Mouse (Mus musculus): Measurements from ENCODE around the gene Rabgap1l. TPM values are rescaled to one million over a fixed set of nuclear protein-coding genes. Genes with fewer than 3 reads are reported as not detected.

The Rabgap1l gene
- polyA plus RNA-seq, 1 experiment from 2014 or later: 41.7 TPM

DNA sequence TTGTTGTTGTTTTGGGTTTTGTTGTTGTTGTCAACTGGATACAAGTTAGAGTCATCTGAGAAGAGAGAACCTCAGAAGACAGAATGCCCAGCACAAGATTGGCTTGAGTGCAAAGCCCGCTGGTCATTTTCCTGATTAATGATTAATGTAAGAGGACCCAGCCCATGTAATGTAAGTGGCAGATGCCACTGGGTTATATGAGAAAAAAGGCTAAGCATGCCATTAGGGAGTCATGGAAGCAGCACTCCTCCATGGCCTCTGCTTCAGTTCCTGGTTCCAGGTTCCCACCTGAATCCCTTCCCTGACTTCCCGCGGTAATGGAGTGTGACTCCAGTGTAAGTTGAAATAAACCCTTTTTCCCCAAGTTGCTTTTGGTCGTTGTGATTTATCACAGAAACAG is 480.4 kb downstream of the Rabgap1l start:
- H3K36me3 ChIP-seq (replicated peaks; ENCODE audit: control insufficient read depth, insufficient read depth): no peaks in the 10 kb centered on the region
- H3K9me3 ChIP-seq (ENCODE audit: control insufficient read depth, low read length): no peaks in the 10 kb centered on the region
- no peak overlapping the region for H3K9ac ChIP-seq
- WGBS: 90% methylated on average over 4 of the region's 4 CpGs
- ATAC-seq (ENCODE audit: low FRiP score) (no peak), DNase-seq (ENCODE audit: low spot score) (no peak)
- no peak overlapping the region for H3K27ac ChIP-seq
- no peak overlapping the region for H3K4me3 ChIP-seq (replicated peaks; ENCODE audit: low read length)
- H3K4me2 ChIP-seq (replicated peaks): no peak overlapping the region
- H3K4me1 ChIP-seq (replicated peaks; ENCODE audit: control insufficient read depth, insufficient read depth, low read length): no peaks in the 10 kb centered on the region
- no peaks in the 10 kb centered on the region for H3K27me3 ChIP-seq (ENCODE audit: control insufficient read depth, insufficient read depth, low read length)

DNA sequence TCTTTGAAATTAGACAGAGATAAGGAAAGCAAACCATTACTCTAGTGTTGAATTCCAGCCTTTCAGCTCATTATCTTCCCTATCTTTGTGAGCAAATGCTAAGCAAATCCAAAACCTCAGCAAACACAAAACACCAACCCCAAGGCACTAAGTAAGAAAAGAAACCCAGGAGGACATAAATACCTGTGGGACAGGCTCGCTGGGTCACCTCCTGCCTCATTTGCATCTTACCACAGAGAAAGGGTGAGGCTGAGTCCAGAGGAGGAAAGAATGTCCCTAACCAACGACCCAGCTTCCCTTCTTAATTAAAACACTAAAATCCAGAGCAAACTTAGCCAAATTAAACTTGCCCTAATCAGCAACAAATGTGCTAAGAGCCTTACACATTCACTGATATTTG is 481.1 kb downstream of the Rabgap1l start:
- Histone ChIP-seq H3K4me3 (replicated peaks; ENCODE audit: low read length) (no peak overlapping the region), H3K9ac (no peak overlapping the region), H3K27me3 (ENCODE audit: control insufficient read depth, insufficient read depth, low read length) (no peaks in the 10 kb centered on the region), H3K27ac (no peak overlapping the region), H3K4me2 (replicated peaks) (no peak overlapping the region), H3K9me3 (ENCODE audit: control insufficient read depth, low read length) (no peaks in the 10 kb centered on the region), H3K36me3 (replicated peaks; ENCODE audit: control insufficient read depth, insufficient read depth) (no peaks in the 10 kb centered on the region), H3K4me1 (replicated peaks; ENCODE audit: control insufficient read depth, insufficient read depth, low read length) (no peaks in the 10 kb centered on the region)
- ATAC-seq (ENCODE audit: low FRiP score) (no peak), DNase-seq (ENCODE audit: low spot score) (no peak)
- WGBS: 21% methylated on average over 2 of the region's 2 CpGs

DNA sequence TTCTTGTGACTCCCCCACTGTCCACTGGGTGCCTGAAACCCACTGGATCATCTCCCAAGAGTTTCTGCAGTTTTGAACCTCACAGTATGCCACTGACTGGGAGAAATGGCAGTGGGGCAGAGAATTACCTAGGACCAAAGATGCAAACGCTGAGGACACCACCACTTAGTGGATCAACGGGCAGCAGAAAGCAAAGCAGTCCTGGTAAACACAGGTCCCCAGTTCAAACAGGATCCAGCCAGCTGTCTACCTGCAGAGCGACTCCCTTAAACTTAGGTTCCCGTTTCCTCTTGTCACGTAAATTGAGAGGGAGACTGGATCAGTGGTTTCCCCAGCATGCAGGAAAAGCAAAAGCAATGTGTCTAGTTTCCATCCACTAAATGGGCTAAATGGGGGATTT is 483.1 kb downstream of the Rabgap1l start:
- ATAC-seq (ENCODE audit: low FRiP score): no peak
- Histone ChIP-seq H3K9me3 (ENCODE audit: control insufficient read depth, low read length) (no peaks in the 10 kb centered on the region), H3K4me3 (replicated peaks; ENCODE audit: low read length) (no peak overlapping the region), H3K4me2 (replicated peaks) (no peak overlapping the region), H3K27ac (no peak overlapping the region), H3K36me3 (replicated peaks; ENCODE audit: control insufficient read depth, insufficient read depth) (no peaks in the 10 kb centered on the region), H3K4me1 (replicated peaks; ENCODE audit: control insufficient read depth, insufficient read depth, low read length) (no peaks in the 10 kb centered on the region), H3K9ac (no peak overlapping the region), H3K27me3 (ENCODE audit: control insufficient read depth, insufficient read depth, low read length) (no peaks in the 10 kb centered on the region)
- WGBS: 56% methylated on average over 5 of the region's 5 CpGs
- DNase-seq (ENCODE audit: low spot score): no peak

DNA sequence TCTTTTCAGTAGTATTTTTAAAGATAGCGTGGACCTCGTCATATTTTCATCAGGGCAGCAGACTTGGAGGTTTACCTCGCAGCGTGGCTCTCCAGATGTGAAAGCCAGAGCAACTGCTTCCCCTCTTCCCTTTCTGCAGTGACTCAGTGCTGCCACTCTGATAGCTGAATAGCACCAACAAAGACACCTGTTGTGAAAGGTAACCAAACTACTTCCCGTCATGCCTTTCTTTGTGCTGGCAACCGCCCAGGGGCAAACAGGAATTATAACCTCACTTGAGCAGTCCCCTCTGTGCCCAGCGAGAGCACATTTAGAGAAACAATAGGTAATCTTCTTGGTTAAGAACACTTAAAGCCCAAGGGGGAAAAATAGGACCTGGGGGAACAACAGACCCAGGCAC is 484.0 kb downstream of the Rabgap1l start:
- Histone ChIP-seq H3K4me2 (replicated peaks) (no peak overlapping the region), H3K4me3 (replicated peaks; ENCODE audit: low read length) (no peak overlapping the region), H3K4me1 (replicated peaks; ENCODE audit: control insufficient read depth, insufficient read depth, low read length) (no peaks in the 10 kb centered on the region), H3K9ac (no peak overlapping the region), H3K27ac (no peak overlapping the region), H3K9me3 (ENCODE audit: control insufficient read depth, low read length) (no peaks in the 10 kb centered on the region), H3K27me3 (ENCODE audit: control insufficient read depth, insufficient read depth, low read length) (no peaks in the 10 kb centered on the region), H3K36me3 (replicated peaks; ENCODE audit: control insufficient read depth, insufficient read depth) (no peaks in the 10 kb centered on the region)
- DNase-seq (ENCODE audit: low spot score) (no peak), ATAC-seq (ENCODE audit: low FRiP score) (no peak)
- WGBS: 24% methylated on average over 7 of the region's 7 CpGs

GRCm38 (mm10) chr1:160308498-160308897 is 484.5 kb downstream of the Rabgap1l start:
- H3K27me3 ChIP-seq (ENCODE audit: control insufficient read depth, insufficient read depth, low read length): no peaks in the 10 kb centered on the region
- no peak for DNase-seq (ENCODE audit: low spot score)
- no peak overlapping the region for H3K27ac ChIP-seq
- H3K36me3 ChIP-seq (replicated peaks; ENCODE audit: control insufficient read depth, insufficient read depth): no peaks in the 10 kb centered on the region
- no peaks in the 10 kb centered on the region for H3K4me1 ChIP-seq (replicated peaks; ENCODE audit: control insufficient read depth, insufficient read depth, low read length)
- H3K9ac ChIP-seq: no peak overlapping the region
- no peaks in the 10 kb centered on the region for H3K9me3 ChIP-seq (ENCODE audit: control insufficient read depth, low read length)
- no peak overlapping the region for H3K4me2 ChIP-seq (replicated peaks)
- 80% methylated on average over 7 of the region's 7 CpGs for WGBS
- ATAC-seq (ENCODE audit: low FRiP score): no peak
- no peak overlapping the region for H3K4me3 ChIP-seq (replicated peaks; ENCODE audit: low read length)

DNA sequence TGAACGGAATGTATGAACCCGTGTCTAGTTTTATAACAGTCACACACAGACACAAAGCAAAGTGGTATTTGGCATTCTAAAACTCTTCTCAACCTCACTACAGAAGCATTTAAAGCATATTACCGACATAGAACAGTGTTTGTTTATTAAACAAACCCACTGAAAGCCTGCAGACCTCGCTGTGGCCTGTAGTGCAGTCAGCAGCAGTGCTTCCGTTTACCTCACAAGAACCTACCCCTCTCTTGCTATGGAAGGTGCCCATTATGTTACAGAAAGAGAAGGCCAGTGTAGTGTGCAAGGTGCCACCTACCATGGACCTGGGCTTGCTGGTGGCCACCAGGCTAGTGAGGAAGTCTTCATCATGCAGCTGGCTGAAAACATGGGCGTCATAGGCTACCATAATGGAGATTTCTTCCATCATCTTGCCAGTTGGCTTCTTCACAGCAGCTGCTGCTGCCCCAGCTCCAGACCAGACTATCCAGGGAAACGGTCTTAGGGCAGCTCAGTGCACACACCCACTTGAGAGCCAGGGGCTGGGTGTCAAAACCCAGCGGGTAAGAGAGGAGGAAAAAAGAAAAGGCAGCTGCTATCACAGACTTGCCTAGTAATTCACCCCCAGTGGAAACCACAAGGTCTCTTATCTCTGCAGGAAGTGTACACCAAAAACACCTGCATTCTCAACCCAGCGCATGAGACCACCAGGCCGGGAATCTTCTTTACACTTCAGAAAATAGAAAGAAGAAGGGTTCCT is 486.0 kb downstream of the Rabgap1l start:
- Histone ChIP-seq H3K4me2 (replicated peaks) (no peak overlapping the region), H3K9ac (no peak overlapping the region), H3K36me3 (replicated peaks; ENCODE audit: control insufficient read depth, insufficient read depth) (no peaks in the 10 kb centered on the region), H3K9me3 (ENCODE audit: control insufficient read depth, low read length) (no peaks in the 10 kb centered on the region), H3K4me3 (replicated peaks; ENCODE audit: low read length) (no peak overlapping the region), H3K4me1 (replicated peaks; ENCODE audit: control insufficient read depth, insufficient read depth, low read length) (no peaks in the 10 kb centered on the region), H3K27ac (no peak overlapping the region), H3K27me3 (ENCODE audit: control insufficient read depth, insufficient read depth, low read length) (no peaks in the 10 kb centered on the region)
- WGBS: 72% methylated on average over 10 of the region's 10 CpGs
- DNase-seq (ENCODE audit: low spot score) (no peak), ATAC-seq (ENCODE audit: low FRiP score) (no peak)

DNA sequence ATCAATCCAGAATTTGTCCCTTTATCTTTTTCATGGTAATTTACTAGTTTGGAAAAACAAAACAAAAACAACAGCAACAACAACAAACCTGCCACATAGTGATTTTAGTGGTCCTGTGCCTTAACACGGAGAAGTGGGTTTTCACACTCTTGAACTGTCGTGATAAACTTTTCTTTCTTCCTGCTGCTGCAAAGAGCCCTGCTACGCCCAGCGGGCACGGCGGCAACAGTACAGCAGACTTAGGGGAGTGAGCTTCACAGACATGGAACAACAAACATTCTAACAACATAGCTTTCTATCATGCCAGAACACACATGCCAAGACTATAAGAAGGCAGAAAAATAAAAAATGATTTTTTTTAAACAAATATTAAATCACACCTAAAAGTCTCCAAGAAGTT is 486.7 kb downstream of the Rabgap1l start:
- Histone ChIP-seq H3K27me3 (ENCODE audit: control insufficient read depth, insufficient read depth, low read length) (no peaks in the 10 kb centered on the region), H3K4me3 (replicated peaks; ENCODE audit: low read length) (no peak overlapping the region), H3K4me2 (replicated peaks) (no peak overlapping the region), H3K36me3 (replicated peaks; ENCODE audit: control insufficient read depth, insufficient read depth) (no peaks in the 10 kb centered on the region), H3K4me1 (replicated peaks; ENCODE audit: control insufficient read depth, insufficient read depth, low read length) (no peaks in the 10 kb centered on the region), H3K27ac (no peak overlapping the region), H3K9ac (no peak overlapping the region), H3K9me3 (ENCODE audit: control insufficient read depth, low read length) (no peaks in the 10 kb centered on the region)
- WGBS: 86% methylated on average over 6 of the region's 6 CpGs
- no peak for ATAC-seq (ENCODE audit: low FRiP score)
- no peak for DNase-seq (ENCODE audit: low spot score)

GRCm38 (mm10) chr1:160305826-160306225 is 487.2 kb downstream of the Rabgap1l start:
- 96% methylated on average over 1 of the region's 1 CpGs for WGBS
- Histone ChIP-seq H3K27ac (no peak overlapping the region), H3K4me2 (replicated peaks) (no peak overlapping the region), H3K27me3 (ENCODE audit: control insufficient read depth, insufficient read depth, low read length) (no peaks in the 10 kb centered on the region), H3K4me1 (replicated peaks; ENCODE audit: control insufficient read depth, insufficient read depth, low read length) (no peaks in the 10 kb centered on the region), H3K9ac (no peak overlapping the region), H3K4me3 (replicated peaks; ENCODE audit: low read length) (no peak overlapping the region), H3K9me3 (ENCODE audit: control insufficient read depth, low read length) (no peaks in the 10 kb centered on the region), H3K36me3 (replicated peaks; ENCODE audit: control insufficient read depth, insufficient read depth) (no peaks in the 10 kb centered on the region)
- ATAC-seq (ENCODE audit: low FRiP score) (no peak), DNase-seq (ENCODE audit: low spot score) (no peak)

- Histone ChIP-seq H3K36me3 (replicated peaks; ENCODE audit: control insufficient read depth, insufficient read depth) (no peaks in the 10 kb centered on the region), H3K27ac (no peak overlapping the region), H3K27me3 (ENCODE audit: control insufficient read depth, insufficient read depth, low read length) (no peaks in the 10 kb centered on the region), H3K4me1 (replicated peaks; ENCODE audit: control insufficient read depth, insufficient read depth, low read length) (no peaks in the 10 kb centered on the region), H3K4me2 (replicated peaks) (no peak overlapping the region), H3K4me3 (replicated peaks; ENCODE audit: low read length) (no peak overlapping the region), H3K9me3 (ENCODE audit: control insufficient read depth, low read length) (no peaks in the 10 kb centered on the region), H3K9ac (no peak overlapping the region)
- DNase-seq (ENCODE audit: low spot score) (no peak), ATAC-seq (ENCODE audit: low FRiP score) (no peak; the same call in 1 of the 2 replicates)
- 42% methylated on average over 6 of the region's 6 CpGs for WGBS
Measured at GRCm38 (mm10) chr1:160304969-160305498, 488.0 kb downstream of the Rabgap1l start.

DNA sequence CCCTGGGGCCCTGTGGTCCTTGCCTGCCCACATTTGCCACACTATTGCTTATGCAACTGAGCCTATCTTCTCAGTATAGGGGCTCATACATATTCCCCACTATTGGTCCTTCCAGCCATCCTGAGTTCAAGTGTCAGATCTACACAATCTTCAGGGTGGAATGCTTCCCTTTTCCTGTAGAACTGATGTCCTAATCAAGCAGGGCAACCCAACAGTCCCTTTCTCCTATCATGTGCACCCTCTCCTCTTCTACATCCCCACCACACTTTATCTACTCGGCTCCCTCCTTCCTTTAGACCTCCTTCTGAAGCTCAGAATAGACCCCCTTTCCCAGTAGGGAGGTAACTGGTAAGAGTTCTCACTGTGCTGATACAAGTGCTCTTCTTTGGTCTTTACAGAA is 490.7 kb downstream of the Rabgap1l start:
- Histone ChIP-seq H3K27ac (no peak overlapping the region), H3K4me3 (replicated peaks; ENCODE audit: low read length) (no peak overlapping the region), H3K9ac (no peak overlapping the region), H3K36me3 (replicated peaks; ENCODE audit: control insufficient read depth, insufficient read depth) (no peaks in the 10 kb centered on the region), H3K4me1 (replicated peaks; ENCODE audit: control insufficient read depth, insufficient read depth, low read length) (no peaks in the 10 kb centered on the region), H3K9me3 (ENCODE audit: control insufficient read depth, low read length) (no peaks in the 10 kb centered on the region), H3K4me2 (replicated peaks) (no peak overlapping the region), H3K27me3 (ENCODE audit: control insufficient read depth, insufficient read depth, low read length) (no peaks in the 10 kb centered on the region)
- ATAC-seq (ENCODE audit: low FRiP score) (no peak), DNase-seq (ENCODE audit: low spot score) (no peak)
- 96% methylated on average over 1 of the region's 1 CpGs for WGBS

Measured in hindbrain, embryonic 14.5 days (tissue).